Mouse (Mus musculus): ENCODE measurements around the gene Zfp536.

Gene Zfp536

DNA sequence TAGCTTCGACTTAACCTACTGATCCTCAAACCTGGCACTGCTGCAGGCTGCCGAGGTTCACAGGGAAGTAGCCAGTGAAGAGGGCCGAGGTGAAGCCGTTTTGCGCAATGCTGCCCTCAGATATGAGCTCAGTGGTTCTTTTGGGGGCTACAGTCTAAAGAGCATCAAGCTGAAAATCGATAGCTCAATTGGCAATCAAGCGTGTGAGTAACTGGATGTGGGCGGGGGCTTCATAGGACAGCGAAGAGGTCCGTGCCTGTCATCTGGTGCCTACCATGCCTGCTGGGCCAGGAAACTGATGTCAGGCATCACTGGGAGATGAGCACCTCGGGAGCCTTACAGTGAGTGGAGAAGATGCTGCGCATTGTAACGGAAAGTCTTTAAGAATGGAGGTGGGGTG is 333.5 kb downstream of the Zfp536 start:
- no peak for DNase-seq

DNA sequence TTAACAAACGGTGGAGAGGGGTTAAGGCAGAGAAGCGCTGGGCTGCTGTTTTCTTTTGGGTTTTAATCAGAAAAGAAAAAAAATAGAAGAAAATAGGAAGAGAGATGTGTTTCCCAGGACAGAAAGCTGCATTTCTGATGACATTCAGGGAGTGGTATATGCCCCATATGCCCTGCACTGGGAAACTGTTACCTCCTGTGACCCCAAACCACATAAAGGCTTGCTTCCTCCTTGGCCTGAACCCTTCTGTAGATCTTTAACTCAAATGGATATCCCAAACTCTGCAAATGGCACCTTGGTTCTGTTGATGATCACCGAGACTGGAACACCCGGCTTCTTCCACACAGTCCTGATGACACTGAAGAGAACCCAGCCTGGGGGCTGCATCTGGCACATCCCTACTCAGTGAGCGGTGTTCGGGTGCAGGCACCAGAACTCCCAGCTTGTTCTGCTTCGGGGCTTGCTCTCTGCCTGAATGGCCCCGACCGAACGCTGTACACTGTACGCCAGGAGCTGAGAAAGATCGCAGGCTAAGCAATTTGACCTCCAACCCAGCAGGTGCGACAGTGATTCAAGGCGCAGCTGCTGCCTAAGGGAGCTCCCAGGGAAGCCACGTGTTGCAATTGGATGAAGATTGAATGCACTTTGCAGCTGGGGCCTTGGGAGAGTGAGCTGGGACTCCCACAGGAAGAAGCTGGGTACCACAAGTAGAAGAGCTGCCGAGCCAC is 334.2 kb downstream of the Zfp536 start:
- peak; percentile 75 for DNase-seq

GRCm38 (mm10) chr7:37437887-37438286 is 335.6 kb downstream of the Zfp536 start:
- DNase-seq: no peak

- DNase-seq: no peak
Observed at GRCm38 (mm10) chr7:37433156-37433555, 340.3 kb downstream of the Zfp536 start.

DNA sequence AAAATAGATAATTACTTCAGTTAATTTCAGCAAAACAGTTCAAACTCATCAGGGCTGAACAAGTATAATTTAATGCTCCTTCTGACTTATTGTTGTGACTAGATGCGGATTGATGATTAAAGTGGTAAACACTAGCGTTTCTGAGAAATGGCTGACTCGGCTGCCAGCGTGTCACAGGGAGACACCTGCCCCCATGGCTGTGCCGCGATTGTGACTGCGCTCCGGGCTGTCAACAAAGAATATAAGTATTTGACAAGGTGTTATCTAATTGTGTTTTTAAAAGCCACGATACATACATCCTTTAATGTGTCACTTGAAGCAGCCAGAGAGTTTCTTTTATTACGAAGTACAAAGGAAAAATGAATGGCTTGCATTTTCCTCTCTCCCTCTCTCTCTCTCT is 342.0 kb downstream of the Zfp536 start:
- no peak for DNase-seq

DNA sequence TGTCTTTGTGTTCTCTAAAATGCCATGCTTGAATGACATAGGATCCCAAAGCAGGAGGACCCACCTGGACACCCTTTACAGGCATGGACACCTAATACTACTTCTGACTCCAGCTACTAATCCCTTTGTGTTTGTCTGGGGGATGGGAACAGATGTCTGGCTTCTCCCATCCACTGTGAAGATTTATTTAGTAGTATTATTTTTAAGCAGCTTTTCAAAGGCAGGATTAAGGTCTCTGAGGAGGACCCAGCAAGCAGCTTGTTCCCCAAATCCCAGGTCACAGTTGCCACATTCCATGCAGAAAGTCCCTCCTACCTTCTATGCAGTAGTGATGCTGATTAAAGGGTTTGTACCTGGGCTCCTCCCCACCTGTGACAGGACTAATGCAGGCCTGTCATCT is 347.4 kb downstream of the Zfp536 start:
- DNase-seq: no peak

DNA sequence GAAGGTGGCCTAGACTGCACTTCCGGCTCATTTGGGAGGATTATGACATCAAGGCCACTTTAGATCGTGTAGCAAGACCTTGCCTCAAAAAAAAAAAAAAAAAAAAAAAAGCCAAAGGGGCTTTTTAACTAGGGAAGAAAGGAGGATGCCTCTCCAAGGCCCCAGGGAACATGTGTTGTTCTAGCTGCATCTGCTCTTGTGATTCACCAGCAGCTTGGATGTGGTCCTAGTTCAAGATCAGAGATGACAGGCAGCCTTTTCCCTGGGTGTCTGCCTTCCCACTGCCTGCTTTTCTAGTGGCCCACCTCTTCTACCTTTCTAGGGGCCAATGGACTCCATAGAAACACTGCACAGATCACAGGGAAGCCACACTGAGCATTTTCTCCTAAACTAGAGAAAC is 350.5 kb downstream of the Zfp536 start:
- no peak for DNase-seq

Measured in embryo, embryonic 11 days (tissue).